Mouse (Mus musculus) small intestine, adult 2 months (tissue): Measurements from ENCODE around the gene Ttc39d.

Experiments used
- CTCF ChIP-seq: fragments of 200-500 bp; IDR thresholded peaks from 2 replicates; pipeline ENCODE4 v1.5.1; 2012; ENCODE audit warnings: low read depth, mild to moderate bottlenecking, control low read depth, inconsistent platforms, low read length, moderate library complexity, mixed read lengths; ENCODE audit not compliant: insufficient replicate concordance, insufficient read length; ENCODE audit errors: extremely low read depth
- POLR2A ChIP-seq: fragments of 200-500 bp; IDR thresholded peaks from 2 replicates; pipeline ENCODE4 v1.6.1; 2012; ENCODE audit warnings: low read depth, mild to moderate bottlenecking, control low read depth, inconsistent platforms, low read length, moderate library complexity

GRCm38 (mm10) chr17:80175386-80175739, 31.9 kb upstream of the Ttc39d start:
- TF ChIP-seq CTCF = no peak
- TF ChIP-seq POLR2A = no peak
